Mouse (Mus musculus) heart, adult 18-20 months (tissue): ENCODE results near the gene Man2a1. TPM values are rescaled to one million over a fixed set of nuclear protein-coding genes. Genes with fewer than 3 reads are reported as not detected.

ENCODE experiments used
- DNase-seq, 2 experiments: peaks; one replicate each; pipeline ENCODE4 v3.0.0; 2021 to 2022; ENCODE audit warnings: mixed read lengths in 1 of 2
- long read RNA-seq, 2 experiments: library from polyadenylated mRNA; stranded (forward); transcript quantifications; one replicate each; pipeline ENCODE4 v2.0.0; 2021
- total RNA-seq, 2 experiments: library from RNA; stranded (reverse); gene quantifications; 2 replicates each; pipeline ENCODE4 v1.2.3; 2021

Man2a1 gene
- 10 to 100 TPM; 15.9 to 18.4 TPM for total RNA-seq
- long read RNA-seq, experiment 1, partial matches to known transcripts: 0 of 1 reads
- long read RNA-seq, experiment 1, other reads (novel, unspliced or antisense): 1 of 1 reads
- long read RNA-seq, experiment 2, full-length matches to known transcripts: 1 of 1 reads
- long read RNA-seq, experiment 2, partial matches to known transcripts: 0 of 1 reads
- long read RNA-seq, experiment 2, other reads (novel, unspliced or antisense): 0 of 1 reads

DNA sequence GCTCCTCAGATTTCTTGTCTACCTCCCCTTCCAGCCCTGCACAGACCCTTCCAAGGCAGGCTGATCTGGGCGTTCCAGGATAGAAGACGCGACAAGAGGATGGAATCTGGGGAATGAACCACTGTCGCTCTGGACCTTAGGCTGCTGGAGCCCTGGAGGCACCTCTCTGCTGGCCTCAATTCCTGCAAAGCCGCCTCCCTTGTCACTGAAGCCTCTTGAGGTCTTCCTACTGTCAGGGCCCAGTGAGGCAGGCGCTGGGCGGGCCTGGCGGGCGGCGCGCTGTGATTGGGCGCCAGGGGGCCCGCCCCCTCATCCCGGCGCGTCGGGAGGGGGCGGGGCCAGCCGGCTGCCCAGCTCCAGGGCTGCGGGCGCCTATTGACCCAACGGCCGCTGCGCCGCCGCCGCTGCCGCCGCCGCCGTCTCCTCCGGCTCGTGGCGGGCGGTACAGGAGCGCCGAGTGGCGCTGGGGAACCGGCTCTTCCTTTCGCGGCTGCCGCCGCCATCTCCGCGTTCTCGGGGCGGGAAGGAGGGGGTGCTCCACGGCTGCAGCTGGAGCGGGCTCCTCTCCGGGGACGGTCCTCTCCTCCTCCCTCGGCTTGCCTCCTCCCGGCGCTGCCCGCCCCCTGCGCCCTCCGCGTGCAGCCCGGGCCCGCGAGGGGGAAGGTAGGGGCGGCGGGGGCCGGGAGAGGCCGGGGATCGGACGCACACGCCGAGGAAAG is at the start of gene Man2a1:
TSS of gene Man2a1 (plus strand) at position 365 of the 719 bp plus-strand sequence.
- DNase-seq: peak; percentile 91 to 94

DNA sequence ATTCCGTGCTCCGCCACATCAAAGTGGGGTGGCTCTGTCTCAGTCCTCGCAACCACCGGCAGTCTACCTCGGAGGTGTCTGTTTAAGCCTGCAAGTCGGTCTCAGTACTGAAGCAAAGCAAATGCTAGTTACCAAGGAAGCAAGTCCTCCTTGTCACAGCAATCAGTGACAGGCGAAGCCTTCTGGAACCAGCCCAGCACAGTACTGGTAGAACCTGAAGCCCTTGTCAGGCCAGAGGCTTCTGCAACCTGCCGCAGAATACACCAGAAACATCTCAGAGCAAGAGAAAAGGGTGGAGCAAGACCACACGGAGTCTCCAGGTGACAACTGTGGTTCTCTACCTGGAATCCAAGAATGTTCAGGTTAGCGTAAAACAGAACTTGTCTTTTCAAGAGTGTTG is 47.2 kb upstream of the Man2a1 start:
- DNase-seq: no peak

DNA sequence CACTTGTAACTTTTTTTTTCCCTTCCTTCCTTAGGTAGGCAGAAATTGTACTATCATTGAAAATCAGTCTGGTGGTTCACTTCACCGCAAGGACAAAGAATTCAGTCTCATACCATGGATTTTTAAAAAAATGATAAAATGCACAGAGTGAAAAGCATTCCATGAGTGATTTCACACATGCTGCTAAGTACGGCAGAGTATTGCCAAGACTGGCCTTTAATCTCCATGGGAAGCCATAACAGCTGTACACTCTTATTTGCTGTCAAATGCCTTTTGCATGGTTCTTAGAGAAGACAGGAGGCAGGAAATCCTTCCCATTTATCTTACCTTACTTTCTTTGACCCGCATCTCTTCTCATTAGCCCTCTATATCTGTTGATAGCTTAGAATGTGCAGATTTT is 45.6 kb upstream of the Man2a1 start:
- DNase-seq: no peak

DNA sequence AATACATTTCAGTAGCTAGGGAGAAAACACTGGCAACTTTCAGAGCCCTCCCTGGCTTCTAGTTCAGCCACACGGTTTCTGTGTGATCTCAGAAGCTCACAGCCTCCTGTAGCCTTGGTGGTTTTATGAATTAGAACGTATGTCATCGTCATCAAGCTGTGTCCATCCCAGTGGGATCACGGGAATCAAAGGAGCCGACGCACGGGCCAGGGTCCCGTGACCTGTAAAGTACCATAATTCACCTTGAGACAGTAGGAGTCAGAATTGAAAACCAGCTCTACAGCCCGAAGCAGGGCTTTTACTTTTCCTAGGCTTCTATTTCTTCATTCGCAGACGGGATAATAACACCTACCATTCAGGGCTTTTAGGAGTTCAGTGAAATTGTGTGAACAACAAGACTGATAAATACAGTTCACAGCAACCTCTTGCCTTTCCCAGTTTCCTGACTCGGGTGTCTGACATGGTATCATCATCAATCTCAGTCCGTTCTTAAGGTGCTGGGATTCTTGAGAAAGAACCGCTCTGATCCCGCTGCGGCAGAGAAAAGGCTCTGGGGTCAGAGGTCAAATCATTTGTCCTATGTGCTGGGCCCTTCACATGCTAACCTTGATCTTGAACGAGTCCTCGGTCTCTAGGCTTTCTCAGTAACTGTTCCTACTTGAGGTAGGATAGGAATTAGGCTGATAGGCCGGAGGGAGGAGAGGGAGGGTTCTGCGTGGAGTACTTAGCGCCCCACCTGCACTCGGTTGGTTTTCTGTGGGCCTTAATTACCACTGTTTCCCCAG is 43.7 kb upstream of the Man2a1 start:
- DNase-seq: no peak

DNA sequence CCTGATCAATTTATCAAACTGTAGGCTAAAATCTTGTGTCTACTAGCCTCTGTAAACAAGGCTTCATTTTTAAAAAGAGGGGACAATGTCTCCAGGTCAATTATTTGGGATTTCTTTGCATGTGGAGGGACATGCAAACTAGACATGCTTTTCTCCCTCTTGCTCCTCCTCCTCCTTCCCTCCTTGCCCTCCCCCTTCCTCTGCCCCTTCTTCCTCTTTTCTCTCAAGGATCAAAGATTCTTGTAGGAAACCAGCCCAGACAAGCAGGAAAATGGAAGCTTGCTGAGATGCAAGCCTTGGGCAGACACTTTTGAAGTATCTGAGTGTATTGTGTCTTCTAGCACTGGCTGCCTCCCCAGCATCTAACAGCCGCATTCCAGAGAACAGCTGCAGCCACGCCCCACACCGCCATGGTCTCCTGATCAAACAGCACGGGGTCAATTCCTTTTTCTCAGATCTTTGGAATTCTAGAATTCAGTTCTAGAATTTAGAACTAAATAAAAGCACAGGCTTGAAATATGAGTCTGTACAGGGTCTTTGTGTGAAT is 41.5 kb upstream of the Man2a1 start:
- DNase-seq: no peak

DNA sequence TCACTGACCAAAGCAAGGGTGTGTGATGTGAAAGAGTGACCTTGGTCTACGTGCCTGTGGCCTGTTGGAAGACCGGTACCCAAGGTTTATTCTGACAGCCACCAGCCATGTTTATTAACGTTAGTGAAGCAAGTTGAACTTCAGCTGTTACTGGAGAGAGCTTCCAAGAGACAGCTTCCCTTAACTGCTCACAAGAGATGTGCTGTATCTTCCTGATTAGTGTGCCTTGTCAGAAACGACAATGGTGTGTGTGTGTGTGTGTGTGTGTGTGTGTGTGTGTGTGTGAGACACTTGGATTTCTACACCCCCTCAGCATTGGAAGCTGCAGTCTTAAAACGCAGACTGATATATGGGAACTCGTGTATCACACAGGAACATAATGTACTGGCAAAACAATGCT is 34.1 kb upstream of the Man2a1 start:
- no peak for DNase-seq

DNA sequence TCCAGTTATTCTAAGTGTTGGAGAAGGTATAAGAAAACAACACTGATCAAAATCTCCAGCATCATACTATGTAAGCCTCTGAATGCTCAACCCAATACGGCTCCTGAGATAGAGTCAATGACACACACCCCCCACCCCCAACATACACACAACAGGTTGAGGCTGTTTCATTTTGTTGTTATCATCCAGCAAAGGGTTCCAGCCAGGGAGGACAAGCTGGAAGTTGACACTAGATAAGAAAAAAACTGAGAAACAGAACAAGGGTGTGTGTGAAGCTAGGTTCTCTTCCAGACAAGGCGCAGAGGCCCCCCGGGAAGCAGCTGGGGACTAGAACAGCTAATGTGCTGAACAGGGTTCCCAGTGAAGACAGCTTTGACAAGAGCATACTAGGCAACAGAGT is 33.0 kb upstream of the Man2a1 start:
- DNase-seq: no peak

DNA sequence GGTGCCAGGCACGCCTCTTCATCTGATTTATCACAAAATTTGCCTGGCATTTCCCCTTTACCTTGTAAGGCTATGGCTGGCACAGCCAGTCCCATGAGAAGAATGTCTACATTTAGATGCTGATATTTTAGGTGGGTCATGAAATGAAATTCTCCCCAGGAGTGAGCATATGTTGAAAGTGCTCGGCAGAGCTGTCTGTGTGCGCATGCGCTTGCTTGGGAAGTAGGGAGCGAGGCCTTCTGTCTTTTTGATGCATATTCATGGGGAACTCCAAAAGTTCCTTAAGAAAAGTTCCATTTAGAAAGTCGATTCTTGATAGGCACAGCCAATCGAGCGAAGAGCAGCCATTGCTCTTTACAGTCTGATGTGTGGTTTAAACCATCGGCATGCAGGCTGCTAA is 26.6 kb upstream of the Man2a1 start:
- no peak for DNase-seq

DNA sequence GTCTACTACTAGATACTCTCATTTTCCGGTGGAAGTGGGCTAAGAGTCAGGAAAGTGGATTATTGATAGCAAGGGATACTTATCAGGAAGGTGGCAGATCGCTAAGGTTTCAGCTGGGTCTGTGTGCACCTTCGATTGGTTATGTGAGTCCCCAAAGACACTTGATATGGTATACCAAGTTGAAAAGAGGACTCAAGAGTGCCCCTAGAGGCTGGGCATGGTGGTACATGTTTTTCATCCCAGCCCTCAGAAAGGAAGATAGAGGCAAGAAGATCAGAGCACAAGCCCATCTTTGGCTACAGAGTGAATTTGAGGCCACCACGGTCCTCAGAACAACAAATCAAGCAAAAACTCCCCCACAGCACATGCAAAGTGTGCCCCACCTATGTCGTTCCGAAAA is 25.3 kb upstream of the Man2a1 start:
- DNase-seq: peak; percentile 17 to 54

DNA sequence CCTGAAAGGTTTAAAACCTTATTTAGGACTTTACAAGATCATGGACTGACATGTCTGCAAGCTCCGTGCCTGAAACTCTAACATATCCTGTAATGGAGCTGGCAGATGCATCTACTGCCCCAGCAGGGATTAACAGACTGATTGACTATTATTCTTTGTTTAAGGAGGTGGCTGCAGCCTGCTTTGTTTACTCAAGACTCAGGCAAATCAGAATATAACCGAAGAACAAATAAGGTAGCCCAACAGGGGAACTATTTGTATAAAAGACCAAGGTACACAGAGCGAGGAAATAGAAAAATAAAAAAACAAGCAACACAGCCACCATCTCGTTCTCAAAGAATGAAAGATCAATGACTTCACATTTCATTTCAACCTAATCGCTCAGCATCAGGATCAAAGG is 23.1 kb upstream of the Man2a1 start:
- no peak for DNase-seq

DNA sequence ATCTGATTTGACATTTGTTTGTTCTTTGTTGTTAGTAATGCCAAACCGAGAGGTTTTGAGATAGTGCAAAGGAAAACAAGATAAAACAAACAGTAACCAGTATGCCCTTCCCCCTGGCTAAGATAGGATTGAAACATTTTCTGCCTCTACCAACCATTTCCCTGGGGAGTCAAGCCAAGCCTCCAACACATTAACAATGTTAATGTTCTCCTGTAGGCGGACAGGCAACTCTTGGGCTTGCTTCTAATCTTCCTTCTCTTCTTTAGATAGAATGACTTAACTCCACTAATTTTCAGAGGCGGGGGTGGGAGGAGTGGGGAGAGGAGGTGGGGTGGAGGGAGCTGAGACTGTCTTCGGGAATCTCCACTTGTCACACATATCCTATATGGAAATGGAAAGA is 22.2 kb upstream of the Man2a1 start:
- DNase-seq: no peak

DNA sequence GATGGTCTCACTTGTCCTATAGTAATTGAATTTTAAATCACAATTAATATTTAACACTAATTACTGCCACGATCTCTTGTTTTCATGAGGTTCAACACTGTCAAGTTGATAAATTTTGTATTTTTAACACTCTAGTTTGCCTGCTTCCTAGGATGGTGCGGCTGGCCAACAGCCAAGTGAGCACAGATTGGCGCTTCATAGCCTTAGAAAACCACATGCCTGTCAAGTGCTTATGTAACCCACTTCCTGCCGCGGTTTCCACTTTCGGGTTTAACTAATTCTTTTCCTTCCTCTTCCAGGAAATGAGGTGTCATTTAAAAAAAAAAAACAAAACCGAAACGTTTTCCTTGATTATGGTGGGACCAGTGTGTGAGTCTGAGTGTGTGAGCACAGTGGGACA is 20.8 kb upstream of the Man2a1 start:
- DNase-seq: peak in 1 of 2 experiments; percentile 32

DNA sequence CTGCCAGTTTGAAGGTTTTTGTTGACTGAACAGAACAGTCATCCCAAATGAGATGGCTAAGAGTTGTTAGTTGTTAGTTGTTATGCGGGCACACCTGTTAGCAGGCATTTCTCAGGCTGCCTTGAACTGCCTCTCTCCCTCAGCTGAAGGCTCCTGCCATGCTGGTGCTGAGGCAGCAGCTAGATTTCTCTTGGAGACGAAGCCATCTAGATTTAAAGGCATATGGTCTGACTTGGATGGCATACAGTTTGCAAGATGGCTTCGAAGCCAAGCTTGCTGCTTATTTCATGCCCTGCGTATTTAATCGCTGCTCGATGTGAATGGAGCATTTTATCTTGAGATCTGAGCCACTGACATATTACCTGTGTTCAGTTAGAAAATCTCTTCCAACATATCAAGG is 19.4 kb upstream of the Man2a1 start:
- DNase-seq: no peak

DNA sequence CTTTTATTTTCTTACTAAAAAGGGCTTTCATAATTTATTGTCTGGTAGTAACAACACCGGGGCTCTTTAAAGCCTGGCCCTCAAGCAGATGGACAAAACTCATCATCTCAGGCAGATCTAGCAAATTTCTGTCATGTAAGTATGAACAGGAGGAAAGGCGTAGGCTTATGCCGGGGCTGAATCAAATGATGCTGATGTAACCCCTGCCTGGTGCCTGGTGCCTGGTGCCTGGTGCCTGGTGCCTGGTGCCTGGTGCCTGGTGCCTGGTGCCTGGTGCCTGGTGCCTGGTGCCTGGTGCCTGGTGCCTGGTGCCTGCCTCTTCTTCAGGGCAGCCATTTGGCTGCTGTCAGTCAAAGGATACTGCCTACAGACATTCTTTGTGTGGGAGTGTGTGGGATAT is 18.6 kb upstream of the Man2a1 start:
- DNase-seq: no peak

DNA sequence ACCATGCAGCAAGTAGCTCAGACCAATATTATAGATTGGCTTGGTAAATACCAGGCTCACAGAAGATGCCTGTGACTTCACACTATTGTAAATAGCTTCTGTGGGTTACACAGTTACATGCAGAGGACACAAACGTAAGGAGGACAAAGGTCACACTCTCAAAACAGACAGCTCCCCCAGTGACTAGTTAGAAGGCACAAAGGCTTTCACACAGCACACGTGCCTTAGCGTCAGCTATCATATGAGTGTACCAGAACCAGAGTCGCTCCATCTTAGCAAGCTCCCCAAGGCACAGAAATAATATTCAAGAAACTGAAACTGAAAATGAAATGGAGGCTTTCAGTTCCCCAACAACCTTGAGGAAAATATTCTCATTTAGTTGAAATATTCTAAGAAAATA is 10.1 kb upstream of the Man2a1 start:
- DNase-seq: no peak

DNA sequence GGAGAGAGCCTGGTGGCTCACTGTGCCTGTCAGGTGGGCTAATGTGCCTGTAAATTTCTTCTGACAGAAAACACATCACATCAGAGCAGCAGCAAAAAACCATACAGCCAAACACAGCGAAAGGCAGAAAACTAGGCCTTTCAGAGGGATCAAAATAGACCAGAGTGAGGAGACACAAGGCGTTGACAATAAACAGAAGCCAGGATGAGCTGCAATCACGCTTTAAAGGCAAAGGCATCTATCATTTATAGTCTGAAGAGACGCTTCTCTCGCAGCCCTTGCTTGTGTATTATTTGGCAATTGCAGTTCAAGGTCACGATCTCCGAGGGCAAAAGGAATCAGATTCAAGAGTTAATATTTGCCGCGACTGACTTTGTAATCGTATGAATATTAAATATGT is 9.2 kb upstream of the Man2a1 start:
- DNase-seq: no peak

DNA sequence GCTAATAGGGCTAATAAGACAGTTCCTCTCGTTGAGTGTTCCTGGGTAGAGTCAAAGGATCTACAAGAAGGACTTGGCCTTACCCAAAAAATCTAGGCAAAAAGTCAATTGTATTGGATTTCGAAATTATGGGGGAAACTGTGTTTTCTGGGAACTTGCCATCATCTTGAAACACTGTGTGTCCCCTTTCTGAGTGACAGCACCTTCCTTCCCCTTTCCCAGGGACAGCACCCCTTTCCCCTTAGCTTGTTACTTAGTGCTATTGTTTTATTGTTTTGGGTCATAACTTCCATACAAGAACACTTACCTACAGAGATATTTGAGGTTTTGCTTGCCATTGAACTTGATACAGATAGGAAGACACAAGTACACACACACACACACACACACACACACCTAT is 8.2 kb upstream of the Man2a1 start:
- no peak for DNase-seq

DNA sequence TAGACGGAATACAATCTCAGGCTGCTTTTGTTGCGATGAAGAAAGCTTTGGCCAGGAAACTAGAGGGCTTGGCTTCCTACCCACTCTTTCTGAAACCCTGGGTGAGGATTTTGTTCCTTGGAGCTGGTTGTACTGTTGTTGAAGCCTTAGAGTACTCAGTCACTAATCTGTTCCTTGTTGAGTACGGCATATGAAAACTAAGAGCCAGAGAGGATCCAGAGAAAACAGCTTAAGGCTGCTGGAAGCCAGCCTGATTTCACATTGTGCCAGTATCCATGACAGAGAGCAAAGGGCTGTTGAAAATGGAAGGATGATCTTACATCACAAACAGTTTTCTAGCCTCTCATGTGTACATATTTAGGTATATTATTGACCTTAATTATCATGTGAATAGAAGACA is 7.7 kb upstream of the Man2a1 start:
- DNase-seq: no peak

DNA sequence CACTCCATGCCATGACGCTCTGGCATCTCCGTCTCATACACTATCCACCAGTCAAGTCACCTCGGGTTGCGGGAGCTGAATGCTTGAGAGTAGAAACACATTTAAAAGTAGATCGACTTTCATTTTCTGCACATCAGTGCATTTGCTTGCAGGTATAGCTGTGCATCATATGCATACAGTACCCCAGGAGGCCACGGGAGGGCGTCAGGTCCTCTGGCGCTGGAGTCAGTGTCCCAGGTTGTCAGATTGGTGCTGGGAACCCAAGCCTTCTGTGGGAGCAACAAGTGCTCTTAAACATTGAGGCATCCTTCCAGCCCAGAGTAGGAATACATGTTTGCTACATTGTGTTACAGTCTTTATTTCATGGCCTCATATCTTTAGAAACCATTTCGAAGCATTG is 2.8 kb upstream of the Man2a1 start:
- no peak for DNase-seq

DNA sequence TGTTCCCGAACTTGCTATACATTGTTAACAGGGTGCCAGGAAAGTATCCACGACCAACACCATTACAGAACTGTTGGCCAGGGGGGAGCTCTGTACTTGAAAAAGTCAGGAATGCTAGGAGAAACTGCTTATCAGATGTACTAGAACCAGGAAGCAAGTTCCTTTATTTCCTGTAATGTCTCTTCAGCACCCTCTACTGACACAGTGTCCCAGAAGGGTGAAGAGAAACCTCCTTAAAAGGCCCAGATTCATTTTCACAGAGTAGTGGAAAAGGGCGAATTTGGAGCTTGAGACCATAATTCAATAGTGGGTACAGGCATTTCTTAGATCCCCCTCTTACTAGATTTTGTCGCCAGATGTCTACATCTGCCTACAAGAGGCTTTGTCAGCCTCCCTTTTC is 620 bp upstream of the Man2a1 start:
- DNase-seq: peak in 1 of 2 experiments; percentile 47

DNA sequence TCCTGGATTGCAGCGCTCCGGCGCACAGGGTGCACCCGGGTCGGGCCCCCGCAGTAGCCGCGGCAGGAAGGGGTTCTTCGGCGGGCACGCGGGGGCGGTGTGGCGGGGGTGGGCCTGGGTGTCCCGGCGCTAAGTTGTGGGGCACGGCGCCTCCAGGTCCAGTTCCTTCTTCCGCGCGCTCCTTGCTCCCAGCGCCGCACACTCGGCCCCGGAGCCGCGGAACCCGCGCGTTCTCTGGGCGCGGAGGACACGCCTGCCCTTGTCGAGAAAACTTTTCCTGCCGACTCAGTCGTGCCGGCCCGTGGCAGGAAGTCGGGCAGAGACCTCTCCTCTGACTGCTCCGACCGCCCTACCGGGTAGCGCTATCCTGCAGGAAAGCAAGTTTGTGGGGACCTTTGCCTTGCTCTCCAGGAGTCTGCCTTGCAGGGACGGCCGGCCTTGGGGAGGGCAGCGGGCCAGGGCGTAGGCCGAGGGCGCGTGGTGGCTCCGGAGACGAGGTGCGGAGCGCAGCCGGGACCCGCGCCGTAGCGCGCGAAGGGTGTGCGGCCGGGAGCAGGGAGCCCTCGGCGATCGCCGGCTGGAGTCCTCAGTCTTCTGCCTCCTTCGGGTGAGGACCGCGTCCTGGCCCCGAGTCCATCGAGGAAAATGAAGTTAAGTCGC is 685 bp downstream of the Man2a1 start:
- DNase-seq: peak; percentile 72 to 81

DNA sequence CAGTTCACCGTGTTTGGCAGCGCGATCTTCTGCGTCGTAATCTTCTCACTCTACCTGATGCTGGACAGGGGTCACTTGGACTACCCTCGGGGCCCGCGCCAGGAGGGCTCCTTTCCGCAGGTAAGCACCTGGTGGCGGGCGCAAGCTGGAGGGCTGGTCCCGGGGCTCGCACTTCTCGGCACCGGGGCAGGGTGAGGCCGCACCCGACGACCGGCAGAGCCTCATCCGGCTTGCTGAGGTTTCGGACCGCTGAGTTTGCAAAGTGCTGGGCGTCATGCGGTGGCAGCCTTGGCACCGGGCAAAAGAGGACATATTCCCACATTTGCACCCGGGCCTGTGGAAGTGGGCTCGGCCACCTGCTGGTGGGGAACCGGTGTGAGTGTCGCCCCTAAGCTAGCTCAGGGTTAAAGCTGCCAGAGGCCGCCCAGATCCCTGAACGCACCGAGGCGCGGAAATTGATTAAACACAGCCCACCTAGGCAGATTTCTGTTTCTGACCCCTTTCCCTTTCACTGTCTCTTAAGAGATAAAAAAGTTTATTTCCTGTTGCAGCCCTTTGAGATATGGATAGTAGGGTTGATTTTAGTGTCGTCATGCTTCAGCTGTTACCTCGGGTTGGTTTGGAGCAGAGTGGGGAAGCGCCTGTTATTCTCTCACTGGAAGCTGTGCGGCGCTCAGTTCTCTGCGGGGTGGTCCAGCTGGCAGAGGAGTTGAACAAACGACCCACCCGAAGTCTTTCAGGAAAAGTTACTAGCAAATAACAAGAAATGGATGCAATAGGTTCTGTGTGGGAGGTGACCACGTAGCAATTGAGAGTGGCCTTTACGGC is 1.4 kb downstream of the Man2a1 start:
- DNase-seq: peak; percentile 79 to 81
